Mouse (Mus musculus) E14TG2a.4 (cell line): ENCODE results near the gene Srd5a1.

ENCODE experiments used
- H3K27me3 ChIP-seq: 2 replicates; pipeline ENCODE4 v1.6.1; 2014; ENCODE audit warnings: low read length, control low read depth; ENCODE audit not compliant: insufficient read depth
- H3K36me3 ChIP-seq: 2 replicates; pipeline ENCODE4 v1.6.1; 2014; ENCODE audit warnings: low read length, control low read depth; ENCODE audit not compliant: insufficient read depth
- H3K4me1 ChIP-seq: replicated peaks from 2 replicates; pipeline ENCODE4 v1.6.1; 2014; ENCODE audit warnings: low read depth, low read length, control low read depth
- H3K4me3 ChIP-seq: replicated peaks from 2 replicates; pipeline ENCODE4 v1.5.1; 2014; ENCODE audit warnings: mild to moderate bottlenecking, low read length
- H3K9me3 ChIP-seq: 2 replicates; pipeline ENCODE4 v1.6.1; 2014; ENCODE audit warnings: low read length, control low read depth
- CTCF ChIP-seq: conservative IDR thresholded peaks from 2 replicates; pipeline ENCODE4 v1.5.1; 2014; ENCODE audit warnings: low read length
- NANOG ChIP-seq: IDR thresholded peaks from 2 replicates; pipeline ENCODE4 v1.6.1; 2014; ENCODE audit warnings: borderline replicate concordance, low read length, mixed read lengths
- POU5F1 ChIP-seq: IDR thresholded peaks from 2 replicates; pipeline ENCODE4 v1.6.1; 2014; ENCODE audit warnings: low read length, borderline replicate concordance

Gene Srd5a1

DNA sequence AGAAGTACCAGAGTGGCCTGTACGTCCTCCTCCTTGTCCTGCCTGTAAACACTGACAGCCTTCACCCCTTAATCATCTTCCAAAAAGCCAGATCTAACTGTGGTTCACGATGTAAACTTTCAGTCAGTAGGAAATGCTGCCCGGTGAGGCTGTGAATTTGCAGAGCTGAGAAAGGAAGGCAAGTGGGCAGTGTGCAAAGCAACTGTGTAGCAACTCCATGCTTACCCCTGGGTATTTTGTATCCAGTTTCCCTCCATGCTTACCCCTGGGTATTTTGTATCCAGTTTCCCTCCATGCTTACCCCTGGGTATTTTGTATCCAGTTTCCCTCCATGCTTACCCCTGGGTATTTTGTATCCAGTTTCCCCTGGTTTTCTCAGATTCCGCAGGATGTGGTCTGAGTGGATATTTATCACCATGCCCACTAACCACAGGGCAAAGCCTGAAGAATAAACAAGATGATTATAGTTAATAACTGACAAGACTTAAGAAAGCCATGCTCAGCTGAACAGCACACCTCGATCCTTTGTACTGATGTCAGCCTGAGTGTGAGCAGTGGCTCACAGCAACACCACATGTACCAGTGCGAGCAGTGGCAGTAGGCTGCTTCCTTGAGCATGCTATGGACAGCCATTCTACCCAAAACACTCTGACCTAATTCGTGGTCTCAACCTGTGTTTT lies 16.5 kb downstream of the Srd5a1 start:
- peaks cover 27% of the 10 kb centered on the region for H3K4me1 ChIP-seq
- TF ChIP-seq POU5F1 (no peak), NANOG (no peak), CTCF (no peak)
- no peak overlapping the region for H3K4me3 ChIP-seq
- H3K27me3 ChIP-seq: peaks cover 9% of the 10 kb centered on the region
- no peaks in the 10 kb centered on the region for H3K36me3 ChIP-seq
- peaks cover 6% of the 10 kb centered on the region for H3K9me3 ChIP-seq

DNA sequence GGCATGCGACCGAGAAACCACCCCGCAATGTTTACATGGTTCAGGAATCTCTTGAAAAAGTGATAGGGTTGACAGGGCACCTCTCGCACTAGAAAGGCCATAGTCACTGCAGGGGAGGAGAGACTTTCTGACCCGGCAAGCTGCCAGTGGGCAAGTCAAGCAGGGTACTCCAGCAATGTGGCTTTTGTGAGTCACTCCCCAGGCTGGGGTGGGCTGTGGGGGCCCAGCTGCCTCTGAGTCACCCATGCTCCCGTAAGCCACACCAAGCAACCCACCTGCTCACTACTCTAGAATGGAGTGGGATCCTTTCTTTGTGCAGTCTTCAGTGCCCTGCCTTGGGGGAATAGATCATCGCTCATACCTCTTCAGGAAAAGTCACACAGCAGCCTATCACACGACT lies 17.8 kb downstream of the Srd5a1 start:
- Histone ChIP-seq H3K36me3 (no peaks in the 10 kb centered on the region), H3K27me3 (peaks cover 9% of the 10 kb centered on the region), H3K9me3 (peaks cover 6% of the 10 kb centered on the region), H3K4me1 (peaks cover 19% of the 10 kb centered on the region), H3K4me3 (no peak overlapping the region)
- TF ChIP-seq CTCF (no peak), NANOG (no peak)

DNA sequence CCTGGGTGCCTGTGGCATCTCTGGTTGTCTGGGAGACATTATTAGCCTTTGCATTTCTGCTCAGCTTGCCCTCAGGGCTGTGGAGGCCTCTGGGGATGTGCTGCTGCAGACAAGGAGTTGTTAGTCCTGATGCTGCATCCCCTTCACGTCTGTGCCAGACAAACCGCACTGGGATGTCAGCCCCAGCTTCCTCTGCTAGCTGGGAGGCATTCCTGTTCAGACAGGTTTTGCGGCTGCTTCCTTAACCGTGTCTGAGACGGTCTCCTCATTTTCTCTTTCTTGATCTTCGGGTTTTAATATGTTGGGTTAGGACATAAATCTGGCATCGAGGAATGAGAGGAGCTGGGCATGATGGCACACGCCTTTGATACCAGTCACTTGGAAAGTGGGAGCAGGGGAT lies 19.0 kb downstream of the Srd5a1 start:
- Histone ChIP-seq H3K4me3 (no peak overlapping the region), H3K9me3 (peaks cover 6% of the 10 kb centered on the region), H3K36me3 (no peaks in the 10 kb centered on the region), H3K4me1 (peaks cover 21% of the 10 kb centered on the region), H3K27me3 (peaks cover 6% of the 10 kb centered on the region; the same call in 1 of the 2 replicates)
- TF ChIP-seq POU5F1 (no peak), CTCF (no peak), NANOG (no peak)

DNA sequence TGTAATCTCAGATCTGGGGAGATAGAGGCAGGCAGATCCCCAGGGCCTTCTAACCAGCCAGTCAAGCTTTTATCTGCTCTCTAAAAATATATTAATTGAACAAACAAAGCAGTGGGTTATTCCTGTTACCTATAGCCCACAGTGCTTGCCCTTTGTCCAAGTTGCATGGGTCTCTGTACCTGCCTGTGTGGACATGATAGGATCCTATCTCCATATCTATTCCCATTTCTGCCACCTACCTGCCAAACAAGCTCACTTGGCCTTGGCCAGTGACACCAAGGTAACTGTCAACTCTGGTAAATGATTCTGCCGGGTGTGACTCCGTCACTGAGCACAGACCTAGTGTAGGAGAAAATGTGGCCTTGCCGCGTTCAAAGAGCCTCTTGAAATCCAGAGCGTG lies 19.9 kb downstream of the Srd5a1 start:
- no peaks in the 10 kb centered on the region for H3K36me3 ChIP-seq
- peaks cover 6% of the 10 kb centered on the region; the same call in 1 of the 2 replicates for H3K27me3 ChIP-seq
- H3K4me3 ChIP-seq: no peak overlapping the region
- no peak for TF ChIP-seq CTCF
- TF ChIP-seq POU5F1: no peak
- peaks cover 6% of the 10 kb centered on the region for H3K9me3 ChIP-seq
- peaks cover 30% of the 10 kb centered on the region for H3K4me1 ChIP-seq

DNA sequence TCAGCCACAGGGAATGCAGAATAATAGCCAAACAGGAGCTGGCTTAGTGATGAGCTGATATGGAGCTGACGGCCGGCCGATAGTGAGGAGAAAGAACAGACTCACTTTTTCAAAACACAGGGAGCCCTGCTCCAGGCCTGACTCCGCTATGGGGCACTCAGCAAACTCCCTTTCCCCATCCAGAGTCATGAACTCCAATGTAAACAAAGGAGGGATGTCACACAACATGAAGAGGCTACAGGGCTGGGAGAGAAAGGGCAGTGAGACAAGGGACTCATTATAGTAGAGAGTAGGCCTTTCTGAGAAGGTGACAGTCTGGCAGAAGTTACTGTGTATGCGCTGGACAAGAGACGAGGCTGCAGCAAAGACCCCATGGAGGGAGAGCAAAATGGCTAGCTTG lies 23.0 kb downstream of the Srd5a1 start:
- Histone ChIP-seq H3K9me3 (no peaks in the 10 kb centered on the region), H3K27me3 (peaks cover 6% of the 10 kb centered on the region; the same call in 1 of the 2 replicates), H3K4me3 (no peak overlapping the region), H3K36me3 (no peaks in the 10 kb centered on the region), H3K4me1 (peaks cover 44% of the 10 kb centered on the region)
- TF ChIP-seq CTCF: no peak
- TF ChIP-seq NANOG: no peak

DNA sequence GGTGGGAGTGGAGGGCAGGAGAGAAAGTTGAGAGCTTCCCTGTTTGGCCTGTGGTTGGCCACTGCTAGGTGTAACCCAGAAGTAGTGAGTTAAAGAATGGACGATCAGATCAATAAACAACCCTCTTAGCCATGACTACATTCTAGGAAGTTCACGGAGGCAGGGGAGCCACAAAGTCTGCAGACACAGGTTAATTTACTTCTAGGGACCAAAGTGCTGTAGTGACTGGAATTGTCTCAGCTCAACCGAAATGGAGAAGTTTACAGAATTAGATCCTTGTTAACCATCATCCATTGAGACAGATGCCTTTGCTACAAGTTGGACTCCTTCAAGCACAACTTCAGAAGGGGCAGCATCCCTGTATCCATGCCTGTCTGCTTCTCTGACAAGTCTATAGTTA lies 23.4 kb downstream of the Srd5a1 start:
- Histone ChIP-seq H3K9me3 (no peaks in the 10 kb centered on the region), H3K4me1 (peaks cover 42% of the 10 kb centered on the region), H3K4me3 (no peak overlapping the region), H3K36me3 (no peaks in the 10 kb centered on the region), H3K27me3 (peaks cover 6% of the 10 kb centered on the region; the same call in 1 of the 2 replicates)
- TF ChIP-seq CTCF: no peak
- no peak for TF ChIP-seq NANOG
- TF ChIP-seq POU5F1: no peak

DNA sequence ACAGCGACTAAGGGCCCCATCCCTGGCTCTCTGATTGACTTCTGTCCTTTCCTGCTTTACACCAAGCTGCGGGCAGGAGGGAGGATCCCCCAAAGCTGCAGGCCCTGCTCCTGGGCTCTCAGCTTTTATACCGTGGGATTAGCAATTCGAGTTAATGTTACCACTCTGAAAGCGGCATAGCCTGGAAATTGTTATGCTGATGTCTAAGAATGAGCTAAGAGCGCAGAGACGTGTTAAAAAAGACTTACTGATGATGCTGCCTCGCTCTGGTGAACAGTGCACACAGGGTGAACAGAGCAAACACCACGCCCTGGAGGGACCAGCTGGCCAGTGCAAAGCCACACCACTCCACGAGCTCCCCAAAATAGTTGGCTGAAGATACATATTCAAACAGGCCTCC lies 24.9 kb downstream of the Srd5a1 start:
- Histone ChIP-seq H3K4me1 (peaks cover 32% of the 10 kb centered on the region), H3K36me3 (no peaks in the 10 kb centered on the region), H3K27me3 (0 out of 2 replicates have a peak, but pooled peaks cover 4% of the 10 kb centered on the region), H3K9me3 (no peaks in the 10 kb centered on the region), H3K4me3 (no peak overlapping the region)
- TF ChIP-seq POU5F1 (peak; percentile 38; the same call in 1 of the 2 replicates), CTCF (no peak), NANOG (no peak)

DNA sequence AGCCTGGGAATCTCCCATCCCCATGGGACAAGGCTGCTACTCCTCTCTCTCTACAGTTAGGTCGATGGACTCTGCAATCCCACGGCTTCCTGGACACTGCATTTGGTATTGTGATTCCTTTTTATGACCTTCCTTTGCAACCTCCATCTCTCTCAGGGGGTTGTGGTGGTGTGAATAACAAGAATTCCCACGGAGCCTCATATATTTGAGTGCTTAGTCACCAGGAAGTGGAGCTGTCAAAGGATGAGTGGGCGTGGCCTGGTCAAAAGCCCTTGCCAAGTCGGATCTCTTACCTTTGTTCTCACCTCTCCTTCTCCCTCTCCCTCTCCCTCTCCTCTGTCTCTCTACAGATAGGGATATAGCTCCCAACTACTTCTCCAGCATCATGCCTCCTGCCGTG lies 25.4 kb downstream of the Srd5a1 start:
- Histone ChIP-seq H3K4me1 (peaks cover 32% of the 10 kb centered on the region), H3K27me3 (0 out of 2 replicates have a peak, but pooled peaks cover 4% of the 10 kb centered on the region), H3K4me3 (no peak overlapping the region), H3K9me3 (no peaks in the 10 kb centered on the region), H3K36me3 (no peaks in the 10 kb centered on the region)
- TF ChIP-seq CTCF (no peak), POU5F1 (no peak), NANOG (no peak)

DNA sequence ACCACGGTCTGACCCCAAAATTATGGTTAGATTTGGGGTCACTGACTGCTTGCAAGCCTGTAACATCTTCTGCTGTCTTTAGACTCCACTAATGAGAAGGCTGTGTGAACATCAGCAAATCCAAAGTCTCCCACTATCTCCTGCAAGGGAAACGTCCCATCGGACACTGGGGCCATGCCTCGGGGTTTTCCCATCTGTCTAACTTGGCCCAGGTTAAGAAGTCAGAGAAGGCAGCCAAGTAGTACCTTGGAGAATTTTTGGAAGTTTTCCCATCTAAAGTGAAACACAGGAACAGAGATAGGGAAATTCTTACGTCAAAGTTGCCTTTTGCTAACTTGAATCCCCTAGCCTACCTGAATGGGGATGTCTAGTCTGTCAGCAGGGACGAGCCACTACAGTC lies 27.7 kb downstream of the Srd5a1 start:
- no peak for TF ChIP-seq POU5F1
- no peak for TF ChIP-seq NANOG
- no peak for TF ChIP-seq CTCF
- H3K4me1 ChIP-seq: peaks cover 32% of the 10 kb centered on the region

More for the DNA sequence above, 27.7 kb downstream of the Srd5a1 start:
- Histone ChIP-seq H3K4me3 (no peak overlapping the region), H3K36me3 (no peaks in the 10 kb centered on the region), H3K9me3 (no peaks in the 10 kb centered on the region), H3K27me3 (0 out of 2 replicates have a peak, but pooled peaks cover 4% of the 10 kb centered on the region)
